Mouse (Mus musculus): ENCODE measurements around the gene Tgif2. TPM values are rescaled to one million over a fixed set of nuclear protein-coding genes. Genes with fewer than 3 reads are reported as not detected.

The Tgif2 gene
- 70.1 TPM for total RNA-seq (2023)

GRCm38 (mm10) chr2:156839319-156840191, at the start of gene Tgif2:
Gene Tgif2 (plus strand): TSS chr2:156840007.

GRCm38 (mm10) chr2:156857835-156858234, 18.0 kb downstream of the Tgif2 start, which contains the start of gene 4930518I15Rik:
Gene 4930518I15Rik (minus strand): TSS chr2:156857946.

GRCm38 (mm10) chr2:156862772-156863486, 23.1 kb downstream of the Tgif2 start, which contains the start of gene Rab5if:
Gene Rab5if (plus strand): TSS chr2:156863128.

GRCm38 (mm10) chr2:156887017-156887416, 47.2 kb downstream of the Tgif2 start, which contains the start of gene Sla2:
Gene Sla2 (minus strand): TSS chr2:156887192.

Other genes starting within 250 kb of the Tgif2 start
- 81.9 TPM for gene Dlgap4, start 226.3 kb upstream of the Tgif2 start, total RNA-seq (2023)
- 2.3 TPM for gene Myl9, start 64.6 kb upstream of the Tgif2 start, total RNA-seq (2023)
- 4.4 TPM for gene 4930518I15Rik, start 17.9 kb downstream of the Tgif2 start, total RNA-seq (2023)
- 61.3 TPM for gene Rab5if, start 23.1 kb downstream of the Tgif2 start, total RNA-seq (2023)
- 29.3 TPM for gene Sla2, start 47.2 kb downstream of the Tgif2 start, total RNA-seq (2023)
- 91.7 TPM for gene Ndrg3, start 152.0 kb downstream of the Tgif2 start, total RNA-seq (2023)
- gene Dsn1, start 167.1 kb downstream of the Tgif2 start, total RNA-seq (2023), result 14.2 TPM
- gene Soga1, start 239.2 kb downstream of the Tgif2 start, total RNA-seq (2023), result 0.68 TPM
- gene Tldc2, start 247.0 kb downstream of the Tgif2 start, total RNA-seq (2023), result not detected